Mouse (Mus musculus) liver, postnatal 0 days (tissue): Measurements from ENCODE around the gene Sin3a. TPM values are rescaled to one million over a fixed set of nuclear protein-coding genes. Genes with fewer than 3 reads are reported as not detected.

Experiments
- ATAC-seq: fragments of 200-750 bp; cut with Nextera tagmentation; 2 replicates; pipeline ENCODE4 v1.8.0; 2017; ENCODE audit warnings: mild to moderate bottlenecking, moderate library complexity
- DNase-seq: peaks from one replicate; pipeline ENCODE4 v3.0.0-alpha.2; 2016
- H3K27ac ChIP-seq: fragments of 300-500 bp; sonication (generic); 2 replicates; pipeline ENCODE4 v1.5.1; 2014; ENCODE audit warnings: antibody characterized with exemption, moderate library complexity, mild to moderate bottlenecking, low read depth
- H3K27me3 ChIP-seq: fragments of 300-500 bp; sonication (generic); 2 replicates; pipeline ENCODE4 v1.6.1; 2014; ENCODE audit warnings: low read length, control low read depth, mixed read lengths; ENCODE audit not compliant: insufficient read depth
- H3K36me3 ChIP-seq: fragments of 300-500 bp; sonication (generic); replicated peaks from 2 replicates; pipeline ENCODE4 v1.6.1; 2014; ENCODE audit warnings: mild to moderate bottlenecking, control low read depth, low read length, moderate library complexity, mixed read lengths; ENCODE audit not compliant: insufficient read depth
- H3K4me1 ChIP-seq: fragments of 300-500 bp; sonication (generic); 2 replicates; pipeline ENCODE4 v1.6.1; 2014; ENCODE audit warnings: antibody characterized with exemption, mild to moderate bottlenecking, control low read depth; ENCODE audit not compliant: insufficient read depth
- H3K4me2 ChIP-seq: fragments of 300-500 bp; sonication (generic); 2 replicates; pipeline ENCODE4 v1.6.1; 2014; ENCODE audit warnings: low read depth, mild to moderate bottlenecking, low read length, moderate library complexity, mixed read lengths
- H3K4me3 ChIP-seq: fragments of 300-500 bp; sonication (generic); 2 replicates; pipeline ENCODE4 v1.5.1; 2014; ENCODE audit warnings: low read depth, low read length
- H3K9ac ChIP-seq: fragments of 300-500 bp; sonication (generic); replicated peaks from 2 replicates; pipeline ENCODE4 v1.6.1; 2014; ENCODE audit warnings: mild to moderate bottlenecking, moderate library complexity
- H3K9me3 ChIP-seq: fragments of 300-500 bp; sonication (generic); 2 replicates; pipeline ENCODE4 v1.6.1; 2016; ENCODE audit warnings: mild to moderate bottlenecking, control low read depth, low read length, mixed read lengths
- CTCF ChIP-seq: sonication (generic); IDR thresholded peaks from 2 replicates; pipeline ENCODE4 v1.5.1; 2016; ENCODE audit warnings: antibody characterized with exemption, low read depth
- EP300 ChIP-seq: IDR thresholded peaks from 2 replicates; pipeline ENCODE4 v1.6.1; 2016; ENCODE audit warnings: antibody characterized with exemption, low read depth, mild to moderate bottlenecking
- WGBS: fragments of 180-500 bp; shearing (Covaris S2); extraction: QIAGEN DNeasy Blood & Tissue Kit; methylation state at CpG from one replicate; pipeline ENCODE4 v1.1.7; 2014; ENCODE audit not compliant: insufficient replicate concordance; 5-methylcytosine and 5-hydroxymethylcytosine counted together
- polyA plus RNA-seq: library from polyadenylated mRNA; unstranded; fragments of >200 nt; fragmentation: Nextera tagmentation; extraction: Ambion mirVana; gene quantifications from 2 replicates; pipeline ENCODE4 v1.2.1, GENCODE M21; 2015

The Sin3a gene
- polyA plus RNA-seq, 1 experiment from 2014 or later: 6.6 TPM

- DNase-seq: no peak
- H3K36me3 ChIP-seq: no peaks in the 10 kb centered on the region
These were observed 867 bp upstream of the Sin3a start for GRCm38 (mm10) chr9:57070800-57071545.

DNA sequence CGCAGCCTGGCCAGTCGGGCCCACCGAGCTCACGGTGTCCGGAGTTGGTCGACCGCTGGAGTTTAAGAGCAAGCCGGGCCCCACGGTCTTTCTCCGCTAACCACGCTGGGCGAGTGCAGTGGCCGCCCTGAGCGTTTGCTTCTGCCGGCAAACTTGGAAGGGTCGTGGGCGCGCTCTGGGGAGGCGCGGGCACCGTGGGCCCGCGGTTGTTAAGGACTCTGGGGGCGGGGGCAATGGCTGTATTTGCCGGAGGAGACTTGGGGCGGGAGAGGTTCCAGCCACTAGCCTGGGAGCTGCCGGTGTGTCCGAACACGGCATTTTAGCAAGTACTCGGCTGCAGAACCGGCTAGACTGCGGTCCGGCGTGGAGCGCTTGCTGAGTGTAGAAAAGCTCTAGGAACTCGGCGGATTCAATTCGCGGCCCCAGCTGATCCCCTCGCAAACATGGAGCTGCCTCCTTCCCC lies 717 bp downstream of the Sin3a start:
- Histone ChIP-seq H3K9me3 (no peaks in the 10 kb centered on the region), H3K4me1 (peaks cover 23% of the 10 kb centered on the region), H3K9ac (peak overlapping the region; percentile 90), H3K36me3 (no peaks in the 10 kb centered on the region), H3K27ac (peak overlapping the region; percentile 99), H3K27me3 (no peaks in the 10 kb centered on the region), H3K4me3 (peak overlapping the region; percentile 85), H3K4me2 (peak overlapping the region; percentile 93)
- WGBS: 0% methylated on average over 40 of the region's 40 CpGs
- no peak for ATAC-seq
- TF ChIP-seq CTCF (no peak), EP300 (no peak)
- no peak for DNase-seq

More at GRCm38 (mm10) chr9:57070800-57071545, 867 bp upstream of the Sin3a start:
- TF ChIP-seq CTCF: no peak
- no peak for TF ChIP-seq EP300
- H3K27ac ChIP-seq: peak overlapping the region; percentile 84
- WGBS: 6% methylated on average over 5 of the region's 5 CpGs
- peak overlapping the region; percentile 85 for H3K4me3 ChIP-seq
- H3K9ac ChIP-seq: peak overlapping the region; percentile 90
- H3K27me3 ChIP-seq: no peaks in the 10 kb centered on the region
- peak overlapping the region; percentile 93 for H3K4me2 ChIP-seq
- no peaks in the 10 kb centered on the region for H3K9me3 ChIP-seq
- ATAC-seq: no peak
- peaks cover 29% of the 10 kb centered on the region for H3K4me1 ChIP-seq

- under 1% methylated on average over 46 of the region's 54 CpGs for WGBS
- DNase-seq (peak; percentile 93), ATAC-seq (peak; percentile 54)
- H3K9ac ChIP-seq: peak overlapping the region; percentile 90
- H3K27me3 ChIP-seq: no peaks in the 10 kb centered on the region
- no peaks in the 10 kb centered on the region for H3K9me3 ChIP-seq
- peaks cover 25% of the 10 kb centered on the region for H3K4me1 ChIP-seq
- H3K4me2 ChIP-seq: peak overlapping the region; percentile 93
- H3K36me3 ChIP-seq: no peaks in the 10 kb centered on the region
- peak; percentile 75 for TF ChIP-seq CTCF
- no peak; the same call in 1 of the 2 replicates for TF ChIP-seq EP300
- H3K4me3 ChIP-seq: peak overlapping the region; percentile 85
- H3K27ac ChIP-seq: peak overlapping the region; percentile 99
These were observed 1.3 kb downstream of the Sin3a start for GRCm38 (mm10) chr9:57072989-57073789.

- peak overlapping the region; percentile 99 for H3K27ac ChIP-seq
- ATAC-seq: no peak
- H3K36me3 ChIP-seq: no peaks in the 10 kb centered on the region
- DNase-seq: no peak
- TF ChIP-seq CTCF (no peak), EP300 (no peak)
- peak overlapping the region; percentile 93 for H3K4me2 ChIP-seq
- H3K9me3 ChIP-seq: no peaks in the 10 kb centered on the region
- WGBS: 2% methylated on average over 15 of the region's 15 CpGs
- no peaks in the 10 kb centered on the region for H3K27me3 ChIP-seq
- peak overlapping the region; percentile 85 for H3K4me3 ChIP-seq
- H3K4me1 ChIP-seq: peaks cover 24% of the 10 kb centered on the region
- peak overlapping the region; percentile 65 for H3K9ac ChIP-seq
These were observed 1.9 kb downstream of the Sin3a start for GRCm38 (mm10) chr9:57073790-57074094.

DNA sequence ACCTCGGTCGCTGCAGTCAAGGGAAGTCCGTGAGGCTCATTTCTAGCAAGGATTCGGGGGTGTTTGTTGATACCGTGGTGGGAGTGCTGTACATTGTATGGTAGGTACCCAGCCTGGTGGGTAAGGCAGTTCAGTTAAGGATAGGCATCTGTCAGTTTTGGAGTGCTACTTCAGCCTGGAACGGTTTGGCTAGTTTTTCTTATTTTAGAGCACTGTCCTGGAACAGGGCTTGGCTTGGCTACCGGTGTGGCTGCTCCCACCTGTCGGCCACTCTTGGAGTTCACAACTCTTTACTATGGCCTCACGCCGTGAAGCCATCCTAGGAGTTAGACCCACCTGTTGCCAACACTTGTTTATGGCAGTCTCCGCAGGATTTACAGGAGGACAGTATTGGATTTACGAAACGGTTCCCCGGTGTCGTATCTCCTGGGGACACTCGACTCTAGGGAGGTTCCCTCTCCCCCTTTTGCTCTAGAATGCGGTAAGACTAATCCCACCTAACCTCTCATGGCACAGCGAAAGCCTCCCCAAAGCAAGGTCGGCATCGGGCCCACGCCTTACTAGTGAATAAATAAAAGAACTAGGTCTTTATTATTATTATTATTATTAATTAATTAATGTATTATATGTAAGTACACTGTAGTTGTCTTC lies 2.5 kb downstream of the Sin3a start:
- peak; percentile 63 for DNase-seq
- Histone ChIP-seq H3K9me3 (no peaks in the 10 kb centered on the region), H3K27me3 (no peaks in the 10 kb centered on the region), H3K4me2 (peak overlapping the region; percentile 93), H3K36me3 (no peaks in the 10 kb centered on the region), H3K27ac (peak overlapping the region; percentile 99), H3K4me1 (peaks cover 19% of the 10 kb centered on the region), H3K4me3 (peak overlapping the region; percentile 85), H3K9ac (peak overlapping the region; percentile 65)
- TF ChIP-seq CTCF: peak; percentile 61
- no peak for TF ChIP-seq EP300
- ATAC-seq: no peak
- WGBS: 5% methylated on average over 21 of the region's 21 CpGs
